Mouse (Mus musculus): Measurements from ENCODE around the gene Rnf145. TPM values are rescaled to one million over a fixed set of nuclear protein-coding genes. Genes with fewer than 3 reads are reported as not detected.

Gene Rnf145
- total and polyA plus RNA-seq, 2 experiments from 2014 or later = 23.3 to 38.1 TPM

DNA sequence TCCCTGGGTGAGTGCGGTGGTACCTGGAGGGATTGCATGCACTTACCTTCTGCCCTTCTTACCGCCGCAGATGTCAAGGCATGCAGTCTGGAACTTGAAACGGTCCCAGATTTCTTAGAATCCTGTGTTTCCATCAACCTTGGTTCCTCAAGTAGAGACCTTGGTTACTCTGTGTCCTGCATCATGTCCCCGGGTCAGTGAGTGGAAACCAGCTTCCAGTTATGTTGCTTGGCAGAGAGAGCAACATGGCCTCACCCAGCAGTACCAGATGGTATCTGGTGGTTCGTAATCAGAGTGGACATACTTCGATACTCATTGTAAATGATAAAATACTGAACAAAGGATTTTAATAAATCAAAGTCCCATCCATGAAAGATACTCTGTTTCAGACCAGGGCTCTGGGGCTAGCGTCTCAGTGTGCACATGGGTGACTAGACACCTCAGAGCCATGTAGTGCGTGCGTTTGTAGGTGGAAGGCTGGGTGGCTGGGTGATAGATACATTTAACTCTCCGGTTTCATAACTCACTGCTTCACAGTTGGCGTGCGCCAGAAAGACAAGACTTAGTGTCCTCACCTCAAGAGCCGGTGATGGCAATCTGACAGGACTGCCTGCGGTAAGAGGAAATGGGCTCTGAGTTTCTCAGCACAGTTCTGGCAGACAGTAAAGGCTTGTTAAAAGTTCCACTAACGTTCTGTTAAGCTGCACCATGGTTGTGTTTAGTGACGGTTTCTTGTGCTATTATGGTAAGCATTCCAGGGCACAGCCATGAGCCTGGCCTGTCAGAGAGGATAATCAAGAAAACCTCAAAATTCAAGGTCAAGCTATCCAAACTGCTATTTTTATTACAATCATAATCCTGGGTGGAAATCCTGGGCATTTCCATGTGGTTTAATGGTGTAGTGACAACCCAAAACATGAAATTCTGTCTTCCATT, 14.3 kb downstream of the Rnf145 start:
- no peak for DNase-seq (ENCODE audit: low spot score)
- H3K4me1 ChIP-seq (ENCODE audit: control insufficient read depth, insufficient read depth) = 0 out of 2 replicates have a peak, but pooled peaks cover 3% of the 10 kb centered on the region
- H3K9me3 ChIP-seq (replicated peaks; ENCODE audit: control insufficient read depth, low read length) = no peaks in the 10 kb centered on the region
- H3K4me2 ChIP-seq (ENCODE audit: low read depth, low read length) = no peak overlapping the region
- no peak for TF ChIP-seq CTCF (IDR thresholded peaks at IDR 0.05; ENCODE audit: low read depth)
- no peak for TF ChIP-seq EP300 (IDR thresholded peaks at IDR 0.05; ENCODE audit: low read depth)
- peaks cover 45% of the 10 kb centered on the region for H3K36me3 ChIP-seq (replicated peaks; ENCODE audit: control insufficient read depth, insufficient read depth, low read length)
- ATAC-seq (ENCODE audit: insufficient read depth, low read depth) = no peak
- H3K4me3 ChIP-seq (ENCODE audit: low read depth, low read length) = no peak overlapping the region
- no peak overlapping the region for H3K27ac ChIP-seq (ENCODE audit: low read depth)
- H3K9ac ChIP-seq (replicated peaks; ENCODE audit: low read depth, low read length) = no peak overlapping the region
- WGBS = 87% methylated on average over 17 of the region's 17 CpGs
- H3K27me3 ChIP-seq (ENCODE audit: control insufficient read depth, insufficient read depth, low read length) = no peaks in the 10 kb centered on the region

DNA sequence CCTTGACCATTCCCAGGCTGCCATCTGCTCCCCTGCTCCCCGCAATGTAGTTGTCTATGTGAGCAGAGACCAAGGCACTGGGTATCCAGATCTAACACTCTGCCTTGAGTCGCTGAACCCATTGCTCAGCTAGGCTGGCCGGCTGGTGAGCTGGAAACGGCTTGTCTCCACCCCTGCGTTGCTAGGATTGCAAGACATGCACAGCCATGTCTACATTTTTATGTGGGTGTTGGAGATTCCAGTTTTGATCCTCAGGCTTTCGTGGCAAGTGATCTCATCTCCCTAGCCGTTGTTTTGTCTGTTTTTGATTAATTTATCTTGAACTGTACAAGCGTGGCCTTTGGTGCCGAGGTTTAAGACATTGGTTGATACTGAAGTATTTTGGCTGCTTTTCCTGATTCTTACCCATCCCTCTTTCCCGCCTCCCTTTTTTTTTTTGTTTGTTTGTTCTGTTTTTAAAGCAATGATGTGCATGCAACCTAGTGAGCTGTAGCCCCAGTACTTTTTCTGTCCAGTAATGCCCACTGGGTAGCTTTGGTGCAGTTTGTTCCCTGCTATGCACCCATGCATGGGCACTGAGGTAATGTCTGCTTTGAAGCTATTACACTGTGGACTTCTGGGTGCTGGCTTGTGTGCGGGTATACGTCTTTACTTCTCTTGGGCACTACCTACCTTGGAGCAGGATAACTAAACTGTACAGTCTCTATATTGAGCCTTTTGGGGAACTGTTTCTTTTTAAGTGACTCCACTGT, 16.4 kb downstream of the Rnf145 start:
- Histone ChIP-seq H3K27ac (ENCODE audit: low read depth) (no peak overlapping the region), H3K27me3 (ENCODE audit: control insufficient read depth, insufficient read depth, low read length) (no peaks in the 10 kb centered on the region), H3K9me3 (replicated peaks; ENCODE audit: control insufficient read depth, low read length) (no peaks in the 10 kb centered on the region), H3K4me1 (ENCODE audit: control insufficient read depth, insufficient read depth) (0 out of 2 replicates have a peak, but pooled peaks cover 4% of the 10 kb centered on the region), H3K4me2 (ENCODE audit: low read depth, low read length) (no peak overlapping the region), H3K36me3 (replicated peaks; ENCODE audit: control insufficient read depth, insufficient read depth, low read length) (peaks cover 41% of the 10 kb centered on the region), H3K9ac (replicated peaks; ENCODE audit: low read depth, low read length) (no peak overlapping the region), H3K4me3 (ENCODE audit: low read depth, low read length) (no peak overlapping the region)
- TF ChIP-seq EP300 (IDR thresholded peaks at IDR 0.05; ENCODE audit: low read depth) = no peak
- TF ChIP-seq CTCF (IDR thresholded peaks at IDR 0.05; ENCODE audit: low read depth) = no peak
- 76% methylated on average over 12 of the region's 12 CpGs for WGBS
- DNase-seq (ENCODE audit: low spot score) (no peak), ATAC-seq (ENCODE audit: insufficient read depth, low read depth) (no peak)

DNA sequence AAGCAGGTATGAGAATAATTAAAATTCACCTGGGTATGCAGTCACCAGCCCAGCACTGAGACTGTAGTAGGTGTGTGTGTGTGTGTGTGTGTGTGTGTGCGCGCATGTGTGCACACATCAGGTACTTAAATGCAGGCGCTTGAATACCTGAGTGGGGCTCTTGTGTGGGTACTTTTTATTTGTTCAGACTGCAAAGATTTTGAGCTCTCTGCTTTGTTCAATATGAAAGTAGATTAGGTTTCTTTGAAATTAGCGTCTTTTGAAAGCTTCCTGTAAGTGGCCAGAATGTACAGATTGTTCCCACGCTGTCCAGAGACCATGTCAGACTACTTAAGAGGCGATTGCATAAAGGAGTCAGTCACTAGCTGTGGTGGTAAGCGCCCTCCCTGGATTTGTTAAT, 18.6 kb downstream of the Rnf145 start:
- no peak overlapping the region for H3K27ac ChIP-seq (ENCODE audit: low read depth)
- DNase-seq (ENCODE audit: low spot score) (no peak), ATAC-seq (ENCODE audit: insufficient read depth, low read depth) (no peak)
- no peak overlapping the region for H3K9ac ChIP-seq (replicated peaks; ENCODE audit: low read depth, low read length)
- H3K4me2 ChIP-seq (ENCODE audit: low read depth, low read length) = no peak overlapping the region
- 0 out of 2 replicates have a peak, but pooled peaks cover 4% of the 10 kb centered on the region for H3K4me1 ChIP-seq (ENCODE audit: control insufficient read depth, insufficient read depth)
- no peak overlapping the region for H3K4me3 ChIP-seq (ENCODE audit: low read depth, low read length)
- WGBS = 92% methylated on average over 7 of the region's 7 CpGs
- H3K36me3 ChIP-seq (replicated peaks; ENCODE audit: control insufficient read depth, insufficient read depth, low read length) = peaks cover 32% of the 10 kb centered on the region
- TF ChIP-seq EP300 (IDR thresholded peaks at IDR 0.05; ENCODE audit: low read depth) (no peak), CTCF (IDR thresholded peaks at IDR 0.05; ENCODE audit: low read depth) (no peak)
- H3K27me3 ChIP-seq (ENCODE audit: control insufficient read depth, insufficient read depth, low read length) = no peaks in the 10 kb centered on the region
- H3K9me3 ChIP-seq (replicated peaks; ENCODE audit: control insufficient read depth, low read length) = no peaks in the 10 kb centered on the region

DNA sequence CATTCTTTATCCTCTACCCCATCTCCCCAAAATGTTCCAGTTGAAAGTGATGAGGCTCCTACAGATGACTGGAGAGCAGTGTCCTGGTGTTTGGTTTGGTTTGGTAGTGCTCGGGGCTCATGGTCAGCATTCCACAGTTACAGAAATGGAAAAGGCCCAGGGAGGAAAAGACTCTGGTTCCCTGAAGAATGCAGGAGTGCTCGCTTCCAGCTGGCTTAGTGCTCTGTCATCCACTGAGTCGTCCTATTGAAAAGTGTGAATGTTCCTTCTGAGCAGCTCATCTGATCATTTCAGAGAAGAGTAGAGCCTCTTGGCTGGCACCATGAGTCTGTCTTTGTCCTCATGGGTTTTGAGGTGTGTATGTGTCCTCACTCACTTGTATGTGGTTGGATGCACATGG, 19.3 kb downstream of the Rnf145 start:
- H3K27me3 ChIP-seq (ENCODE audit: control insufficient read depth, insufficient read depth, low read length) = no peaks in the 10 kb centered on the region
- ATAC-seq (ENCODE audit: insufficient read depth, low read depth) (no peak), DNase-seq (ENCODE audit: low spot score) (no peak)
- H3K27ac ChIP-seq (ENCODE audit: low read depth) = no peak overlapping the region
- 0 out of 2 replicates have a peak, but pooled peaks cover 4% of the 10 kb centered on the region for H3K4me1 ChIP-seq (ENCODE audit: control insufficient read depth, insufficient read depth)
- peaks cover 29% of the 10 kb centered on the region for H3K36me3 ChIP-seq (replicated peaks; ENCODE audit: control insufficient read depth, insufficient read depth, low read length)
- no peaks in the 10 kb centered on the region for H3K9me3 ChIP-seq (replicated peaks; ENCODE audit: control insufficient read depth, low read length)
- 64% methylated on average over 3 of the region's 3 CpGs for WGBS
- no peak overlapping the region for H3K9ac ChIP-seq (replicated peaks; ENCODE audit: low read depth, low read length)
- H3K4me2 ChIP-seq (ENCODE audit: low read depth, low read length) = no peak overlapping the region
- no peak overlapping the region for H3K4me3 ChIP-seq (ENCODE audit: low read depth, low read length)
- TF ChIP-seq EP300 (IDR thresholded peaks at IDR 0.05; ENCODE audit: low read depth) (no peak), CTCF (IDR thresholded peaks at IDR 0.05; ENCODE audit: low read depth) (no peak)

- no peak for DNase-seq (ENCODE audit: low spot score)
These were observed 19.9 kb downstream of the Rnf145 start for GRCm38 (mm10) chr11:44538501-44539290.

More at GRCm38 (mm10) chr11:44538501-44539290, 19.9 kb downstream of the Rnf145 start:
- Histone ChIP-seq H3K27ac (ENCODE audit: low read depth) (no peak overlapping the region), H3K9me3 (replicated peaks; ENCODE audit: control insufficient read depth, low read length) (no peaks in the 10 kb centered on the region), H3K36me3 (replicated peaks; ENCODE audit: control insufficient read depth, insufficient read depth, low read length) (peaks cover 26% of the 10 kb centered on the region), H3K4me2 (ENCODE audit: low read depth, low read length) (no peak overlapping the region), H3K4me3 (ENCODE audit: low read depth, low read length) (no peak overlapping the region), H3K27me3 (ENCODE audit: control insufficient read depth, insufficient read depth, low read length) (no peaks in the 10 kb centered on the region), H3K9ac (replicated peaks; ENCODE audit: low read depth, low read length) (no peak overlapping the region), H3K4me1 (ENCODE audit: control insufficient read depth, insufficient read depth) (0 out of 2 replicates have a peak, but pooled peaks cover 4% of the 10 kb centered on the region)
- no peak for TF ChIP-seq EP300 (IDR thresholded peaks at IDR 0.05; ENCODE audit: low read depth)
- no peak for TF ChIP-seq CTCF (IDR thresholded peaks at IDR 0.05; ENCODE audit: low read depth)
- no peak for ATAC-seq (ENCODE audit: insufficient read depth, low read depth)
- WGBS = 85% methylated on average over 10 of the region's 10 CpGs

All from heart, postnatal 0 days (tissue).